Mouse (Mus musculus) neutrophil, adult 5-6 weeks (primary cell): Measurements from ENCODE around the gene Celf2. TPM values are rescaled to one million over a fixed set of nuclear protein-coding genes. Genes with fewer than 3 reads are reported as not detected.

Source experiments
- ATAC-seq: fragments of 151-379, 151-347 bp; 2 replicates; pipeline ENCODE4 v1.8.0; 2017; ENCODE audit warnings: mild to moderate bottlenecking, moderate TSS enrichment; ENCODE audit not compliant: insufficient number of reproducible peaks, poor library complexity, low FRiP score, severe bottlenecking; ENCODE audit errors: extremely low read depth
- total RNA-seq: library from RNA; stranded (forward); fragments of 200-1000 nt; gene quantifications from 2 replicates; pipeline ENCODE4 v1.2.3, GENCODE M21; 2017

Celf2 gene
- total RNA-seq, 1 experiment from 2014 or later, result 186 TPM

DNA sequence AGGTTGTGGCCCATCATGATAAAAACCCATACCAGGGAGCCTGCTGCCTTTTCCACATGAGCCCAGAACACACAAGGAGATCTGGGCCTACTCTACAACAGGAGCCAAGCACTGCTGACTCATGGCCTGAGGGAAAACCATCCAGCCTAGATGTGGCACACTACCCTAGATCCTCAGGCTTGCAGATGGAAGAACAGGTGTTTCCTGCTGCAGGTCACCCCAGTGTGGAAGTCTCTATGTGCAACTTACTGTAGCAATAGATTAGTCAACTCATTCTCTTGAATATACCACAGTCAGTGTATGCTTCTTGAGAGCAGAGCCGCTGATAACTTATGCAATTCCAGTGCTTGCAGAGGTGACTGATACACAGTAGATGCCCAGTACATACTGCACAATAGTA lies 612.5 kb downstream of the Celf2 start:
- no peak for ATAC-seq

DNA sequence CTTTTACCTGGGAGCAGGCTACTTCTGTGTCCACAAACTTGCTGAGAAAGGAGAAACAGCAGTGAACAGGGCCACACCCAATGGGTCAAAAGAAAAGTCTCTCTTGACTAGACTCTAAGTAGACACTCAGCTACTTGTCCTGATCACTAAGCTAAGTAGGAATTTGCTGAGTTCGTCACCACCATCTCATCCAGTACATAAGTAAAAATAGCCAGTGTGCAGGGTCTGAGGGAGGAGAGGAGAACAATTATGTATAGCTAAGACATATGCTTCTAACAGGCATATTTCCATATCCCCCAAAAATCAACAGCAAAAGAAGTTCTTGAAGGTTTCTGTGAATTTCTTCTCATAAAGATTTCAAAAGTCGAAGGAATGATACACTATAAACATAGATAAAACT lies 615.8 kb downstream of the Celf2 start:
- no peak for ATAC-seq

GRCm38 (mm10) chr2:6893095-6893494 lies 616.3 kb downstream of the Celf2 start:
- ATAC-seq, result no peak

DNA sequence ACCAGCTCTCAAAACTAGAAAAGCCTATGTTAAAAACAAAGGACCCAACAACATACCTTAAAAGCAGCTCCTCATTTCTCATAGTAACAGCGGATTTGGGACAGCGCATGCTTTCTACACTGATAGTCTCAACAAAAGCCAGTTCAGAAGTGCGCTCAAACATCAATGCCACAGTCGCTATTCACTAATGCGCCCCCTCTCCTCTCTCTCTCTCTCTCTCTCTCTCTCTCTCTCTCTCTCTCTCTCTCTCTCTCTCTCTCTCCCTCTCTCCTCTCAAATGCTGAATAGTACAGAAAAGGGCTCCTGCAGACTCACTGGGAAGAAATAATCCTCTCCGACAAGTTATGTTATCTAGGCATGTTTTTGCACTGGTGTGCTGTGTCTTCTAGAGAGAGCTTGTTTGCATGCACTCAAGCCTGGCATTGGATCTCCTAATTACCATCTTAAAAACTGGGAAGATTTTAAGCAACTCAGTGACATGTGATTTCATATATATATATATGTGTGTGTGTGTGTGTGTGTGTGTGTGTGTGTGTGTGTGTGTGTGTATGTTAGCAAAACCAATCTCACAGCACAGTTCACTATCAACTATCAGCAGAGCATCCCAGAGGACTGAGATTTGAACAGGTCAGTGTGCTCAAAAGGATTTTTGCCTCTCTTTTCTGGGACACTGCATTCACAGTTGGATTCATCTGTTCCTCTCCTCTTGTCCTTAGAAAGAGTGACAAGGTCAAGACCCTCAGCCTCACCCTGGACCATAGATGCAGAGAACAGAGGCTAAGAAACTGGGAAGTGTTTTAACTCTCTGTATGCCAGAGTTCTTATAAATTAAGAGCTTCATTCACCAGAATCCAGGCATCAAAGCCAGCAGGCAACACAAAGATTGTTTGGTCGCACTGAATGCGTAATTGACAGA lies 624.3 kb downstream of the Celf2 start:
- ATAC-seq, result no peak

DNA sequence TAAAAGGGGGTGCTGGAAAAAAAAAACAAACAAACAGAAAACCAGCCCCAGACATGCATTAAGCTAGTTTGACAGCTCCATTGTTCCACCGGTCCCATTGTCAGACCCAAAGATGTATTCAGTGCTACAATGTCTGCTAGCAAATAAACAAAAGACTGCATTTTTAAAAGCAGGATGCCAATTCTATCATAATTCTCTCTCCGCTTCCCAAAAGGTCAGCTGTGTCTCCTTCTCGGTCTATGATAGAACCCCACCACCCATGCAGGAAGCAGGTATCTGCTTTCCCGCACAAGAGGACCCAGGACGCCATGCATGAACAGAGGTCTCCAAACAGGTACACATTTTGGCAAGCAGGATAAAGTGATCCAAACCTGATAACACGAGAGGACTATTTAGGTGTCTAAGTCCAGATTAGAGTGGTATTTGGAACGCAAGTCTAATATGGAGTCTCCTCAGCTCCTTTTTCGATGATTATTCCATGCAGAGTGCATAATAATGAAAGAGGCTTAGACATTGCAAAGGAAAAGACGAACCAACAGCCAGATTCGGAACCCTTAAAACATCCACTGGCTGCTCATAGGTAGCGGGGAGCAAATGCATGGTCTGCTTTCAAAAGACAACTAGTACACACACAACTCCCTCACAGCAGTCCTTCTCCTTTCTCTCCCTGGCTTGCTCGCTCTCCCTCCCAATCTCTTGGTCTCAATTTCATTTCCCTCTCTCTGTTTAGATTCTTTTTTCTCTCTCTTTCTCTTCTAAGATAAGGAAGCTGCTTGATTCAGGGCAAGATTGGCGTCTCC lies 625.2 kb downstream of the Celf2 start:
- no peak for ATAC-seq

GRCm38 (mm10) chr2:6882236-6882885 lies 627.0 kb downstream of the Celf2 start:
- no peak for ATAC-seq

GRCm38 (mm10) chr2:6880941-6881575 lies 628.3 kb downstream of the Celf2 start:
- no peak for ATAC-seq

DNA sequence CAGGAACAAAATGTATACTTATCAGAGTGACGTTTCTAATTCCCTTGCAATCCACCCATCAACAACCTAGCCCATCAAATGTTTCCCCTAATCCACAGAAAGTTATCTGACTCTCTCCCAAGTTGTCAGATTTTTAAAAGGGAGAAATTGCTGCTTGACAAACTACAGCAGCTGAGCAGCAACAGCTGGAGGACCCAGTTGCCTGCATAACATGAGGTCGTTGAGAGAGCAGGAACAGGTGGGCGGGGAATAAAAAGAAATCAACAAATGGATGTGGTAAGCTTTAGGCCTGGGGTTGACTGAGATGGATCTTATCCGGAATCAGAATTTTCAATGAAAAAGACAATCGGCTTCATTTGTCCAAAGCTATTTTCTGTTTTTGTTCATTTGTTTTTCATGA lies 632.3 kb downstream of the Celf2 start:
- no peak for ATAC-seq

GRCm38 (mm10) chr2:6876547-6876946 lies 632.8 kb downstream of the Celf2 start:
- no peak for ATAC-seq

- no peak for ATAC-seq
Observed at GRCm38 (mm10) chr2:6875071-6875611, 634.2 kb downstream of the Celf2 start.

DNA sequence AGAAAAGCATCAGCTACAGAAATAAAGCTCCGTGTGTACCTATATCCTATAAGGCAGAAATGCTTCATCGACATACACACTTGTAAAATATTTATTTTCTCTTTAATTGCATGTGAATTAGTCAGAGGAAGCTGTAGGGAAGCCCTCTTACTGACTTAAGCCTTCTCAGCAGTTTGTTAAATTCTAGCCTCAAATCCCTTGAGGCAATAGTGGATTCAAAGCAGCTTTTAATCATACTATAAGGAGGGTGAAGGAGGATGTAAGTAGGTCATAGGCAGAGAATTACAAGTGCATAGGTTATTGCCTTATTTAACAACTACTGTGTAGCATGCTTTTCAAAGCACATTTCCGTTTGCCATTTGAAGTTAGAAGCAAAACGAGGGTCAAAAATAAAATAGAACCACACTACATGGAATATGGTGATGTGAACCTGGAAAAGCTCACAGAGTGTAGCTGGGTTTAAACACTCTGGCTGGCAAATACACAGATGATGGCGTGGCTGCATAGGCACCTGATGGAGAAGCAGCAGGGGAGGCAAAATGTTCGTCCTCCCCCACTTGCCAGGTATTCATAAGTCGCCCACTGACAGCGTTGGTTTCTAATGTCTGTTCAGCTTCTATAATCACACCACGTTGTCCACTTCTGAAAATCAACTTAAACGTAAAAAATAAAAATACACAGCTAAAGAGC lies 635.0 kb downstream of the Celf2 start:
- no peak for ATAC-seq

DNA sequence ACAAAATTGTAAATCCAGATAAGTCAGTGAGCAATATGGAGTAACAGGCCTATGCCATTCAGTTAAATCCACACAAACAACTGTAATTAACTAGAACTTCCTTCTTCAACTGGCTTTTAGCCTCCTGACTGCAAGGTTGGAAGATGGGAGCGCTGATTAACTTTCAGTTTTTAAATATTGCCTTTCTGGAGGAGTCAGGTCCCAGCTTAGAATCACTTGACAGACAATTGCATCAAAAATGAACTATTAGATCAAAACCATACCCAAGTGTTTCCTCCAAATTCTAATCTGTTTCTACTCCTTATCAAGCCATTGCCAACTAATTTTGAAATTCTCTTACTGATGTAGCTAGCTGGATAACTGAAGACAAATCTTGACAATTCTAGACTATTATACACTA lies 635.7 kb downstream of the Celf2 start:
- no peak for ATAC-seq

DNA sequence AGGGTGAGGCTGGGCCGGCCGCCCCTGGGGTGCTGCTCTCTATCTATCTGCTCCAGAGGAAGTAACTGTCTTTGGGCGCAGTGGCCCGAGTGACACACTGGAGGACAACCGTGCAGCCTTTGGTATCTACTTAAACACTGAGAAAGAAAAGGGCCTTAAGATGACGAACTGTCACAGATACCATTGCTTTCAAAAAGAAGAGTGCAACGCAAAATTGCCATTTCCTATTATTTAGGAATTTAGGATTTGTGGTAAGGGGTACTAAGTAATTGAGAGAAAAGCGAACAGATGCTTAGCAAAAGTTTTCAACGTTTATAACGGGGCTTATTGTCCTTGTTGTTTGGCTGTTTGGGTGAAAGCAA lies 636.5 kb downstream of the Celf2 start:
- 0 out of 2 replicates have a peak, but pooled peaks have one; percentile 26 for ATAC-seq

GRCm38 (mm10) chr2:6872131-6872893 lies 637.1 kb downstream of the Celf2 start:
- no peak for ATAC-seq

GRCm38 (mm10) chr2:6871281-6872130 lies 637.9 kb downstream of the Celf2 start:
- no peak for ATAC-seq

GRCm38 (mm10) chr2:6869956-6870710 lies 639.2 kb downstream of the Celf2 start:
- ATAC-seq, result no peak
